8 mouse cellular contexts compared by ENCODE assay signal in the genomic region with DNA sequence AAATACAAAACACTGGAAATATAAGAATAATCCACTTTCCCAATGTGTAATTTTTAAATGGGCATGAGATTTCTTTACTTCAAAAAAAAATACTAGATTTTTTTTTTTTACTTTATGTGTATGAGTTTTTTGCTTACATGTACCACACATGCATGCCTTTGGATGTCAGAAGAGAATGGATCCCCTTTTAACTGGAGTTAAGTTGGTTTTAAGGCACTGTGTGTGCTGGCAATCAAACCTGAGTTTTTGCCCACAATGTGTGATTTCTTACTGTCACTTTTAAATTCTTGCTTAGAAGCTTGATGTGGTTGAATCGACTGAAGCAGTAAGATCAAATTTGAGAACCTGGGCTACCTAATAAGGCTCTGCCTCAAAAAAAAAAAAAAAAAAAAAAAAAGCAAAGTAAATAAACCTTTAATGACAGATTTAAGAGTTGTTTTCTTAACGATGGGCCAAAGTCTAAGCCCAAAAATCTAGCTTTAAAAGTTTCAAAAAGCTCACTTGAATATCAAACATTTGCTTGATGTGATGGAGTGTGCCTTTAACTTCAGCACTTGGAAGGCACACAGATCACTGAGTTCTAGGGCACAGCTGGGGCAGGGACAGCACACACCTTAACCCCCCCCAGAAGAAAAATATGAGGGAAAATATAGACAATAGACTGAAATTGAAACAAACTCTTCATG. TPM values are rescaled to one million over a fixed set of nuclear protein-coding genes. Genes with fewer than 3 reads are reported as not detected.
DNase-seq lines count a peak whose midpoint lies in the region; ATAC-seq and TF ChIP-seq lines count a peak whose summit lies in the region.

No protein-coding gene starts in this region.

- 6% methylated on average over 2 of the region's 2 CpGs for WGBS in kidney, adult 2 months
- WGBS in forebrain, embryonic 15.5 days: 56% methylated on average over 2 of the region's 2 CpGs
- whole genome bisulfite sequencing in liver, embryonic 15.5 days (ENCODE audit: insufficient replicate concordance): 31% methylated on average over 2 of the region's 2 CpGs

- peaks cover 12% of the 10 kb centered on the region for H3K4me1 ChIP-seq in kidney, adult 2 months (ENCODE audit: control insufficient read depth, insufficient read depth, low read length)
- peaks cover 33% of the 10 kb centered on the region for H3K4me1 ChIP-seq in G1E (ENCODE audit: insufficient read depth, low read depth, low read length)
- H3K4me1 ChIP-seq in forebrain, embryonic 15.5 days: peaks cover 39% of the 10 kb centered on the region
- H3K4me1 ChIP-seq in liver, embryonic 15.5 days (replicated peaks): peaks cover 48% of the 10 kb centered on the region

- no peaks in the 10 kb centered on the region for H3K27me3 ChIP-seq in kidney, adult 2 months (replicated peaks; ENCODE audit: control insufficient read depth, insufficient read depth, low read length)
- H3K27me3 ChIP-seq in G1E (ENCODE audit: insufficient read depth, low read length): no peaks in the 10 kb centered on the region
- no peaks in the 10 kb centered on the region for H3K27me3 ChIP-seq in forebrain, embryonic 15.5 days
- H3K27me3 ChIP-seq in liver, embryonic 15.5 days: no peaks in the 10 kb centered on the region

- no peaks in the 10 kb centered on the region for H3K9me3 ChIP-seq in G1E (replicated peaks)
- H3K9me3 ChIP-seq in forebrain, embryonic 15.5 days: no peaks in the 10 kb centered on the region
- no peaks in the 10 kb centered on the region for H3K9me3 ChIP-seq in liver, embryonic 15.5 days (replicated peaks)

- H3K4me3 ChIP-seq in kidney, adult 2 months (ENCODE audit: insufficient read depth, low read depth, low read length): no peak overlapping the region
- H3K4me3 ChIP-seq in G1E (ENCODE audit: low read depth, low read length): peak overlapping the region; percentile 77; the same call in 1 of the 2 replicates
- H3K4me3 ChIP-seq in forebrain, embryonic 15.5 days: no peak overlapping the region
- peak overlapping the region; percentile 100 for H3K4me3 ChIP-seq in liver, embryonic 15.5 days (replicated peaks)

- TF ChIP-seq POLR2A in kidney, adult 2 months (IDR thresholded peaks at IDR 0.05; ENCODE audit: low read depth, low read length): no peak

- peak overlapping the region; percentile 15; the same call in 1 of the 2 replicates for H3K4me2 ChIP-seq in forebrain, embryonic 15.5 days (replicated peaks)
- peak overlapping the region; percentile 95 for H3K4me2 ChIP-seq in liver, embryonic 15.5 days

- H3K9ac ChIP-seq in forebrain, embryonic 15.5 days (replicated peaks): no peak overlapping the region
- no peak overlapping the region for H3K9ac ChIP-seq in liver, embryonic 15.5 days

- DNase-seq in kidney, adult 2 months: peak; percentile 7
- no peak for DNase-seq in kidney, postnatal 25 days
- no peak for DNase-seq in G1E (ENCODE audit: low spot score)
- DNase-seq in thymus, postnatal 36 days: no peak
- DNase-seq in left cerebral cortex, adult 8-10 months (ENCODE audit: low spot score in 2 of 2): no peak
- no peak for DNase-seq in kidney, postnatal 4 days

- no peak for TF ChIP-seq CTCF in kidney, adult 2 months (conservative IDR thresholded peaks at IDR 0.05; ENCODE audit: insufficient read depth, insufficient read length, low read depth, low read length)
- no peak for TF ChIP-seq CTCF in G1E (IDR thresholded peaks at IDR 0.05; ENCODE audit: low read depth, low read length)

- ATAC-seq in G1E (ENCODE audit: extremely low read depth, insufficient number of reproducible peaks, low FRiP score, poor library complexity, severe bottlenecking): no peak
- ATAC-seq in forebrain, embryonic 15.5 days (replicated peaks): no peak
- no peak for ATAC-seq in liver, embryonic 15.5 days (ENCODE audit: insufficient read depth)

- no peak overlapping the region for H3K27ac ChIP-seq in kidney, adult 2 months (ENCODE audit: insufficient read depth, low read depth, low read length)
- H3K27ac ChIP-seq in forebrain, embryonic 15.5 days (replicated peaks): no peak overlapping the region
- no peak overlapping the region for H3K27ac ChIP-seq in liver, embryonic 15.5 days (replicated peaks)

- H3K36me3 ChIP-seq in kidney, adult 2 months (ENCODE audit: control insufficient read depth, insufficient read depth, low read length): no peaks in the 10 kb centered on the region
- H3K36me3 ChIP-seq in G1E (replicated peaks): peaks cover 32% of the 10 kb centered on the region
- no peaks in the 10 kb centered on the region for H3K36me3 ChIP-seq in forebrain, embryonic 15.5 days
- peaks cover 8% of the 10 kb centered on the region; the same call in 1 of the 2 replicates for H3K36me3 ChIP-seq in liver, embryonic 15.5 days (replicated peaks)

RNA-seq across cellular contexts. Expression of a gene that starts 2.9 kb away (rescaled TPM):
- 22.6 and 29.1 TPM in 2 replicates for polyA plus RNA-seq in kidney, adult 2 months (2012; rRNA removed)
- total RNA-seq in G1E (2014; fragmentation: Nextera tagmentation): 415 and 493 TPM in 2 replicates
- total RNA-seq in G1E (2017): 261 and 323 TPM in 2 replicates
- polyA plus RNA-seq in G1E (2012): 101 and 135 TPM in 2 replicates
- 110 and 113 TPM in 2 replicates for polyA plus RNA-seq in forebrain, embryonic 15.5 days (2015; fragmentation: Nextera tagmentation; extraction: Ambion mirVana)
- polyA plus RNA-seq in liver, embryonic 15.5 days (2015; fragmentation: Nextera tagmentation; extraction: Ambion mirVana): 74.9 and 78.5 TPM in 2 replicates
- total RNA-seq in left cerebral cortex, adult 8-10 months (2022): 10 to 100 TPM; 88.6 to 98.3 (median 90.6) TPM

RNA-seq across cellular contexts. Expression of a gene that starts 23.8 kb away (rescaled TPM):
- 12.7 and 17.2 TPM in 2 replicates for polyA plus RNA-seq in kidney, adult 2 months (2012; rRNA removed)
- total RNA-seq in G1E (2014; fragmentation: Nextera tagmentation): 74.6 and 90.0 TPM in 2 replicates
- total RNA-seq in G1E (2017): 26.6 and 29.7 TPM in 2 replicates
- 3.3 and 5.3 TPM in 2 replicates for polyA plus RNA-seq in G1E (2012)
- polyA plus RNA-seq in forebrain, embryonic 15.5 days (2015; fragmentation: Nextera tagmentation; extraction: Ambion mirVana): 41.4 and 42.9 TPM in 2 replicates
- 20.2 and 20.9 TPM in 2 replicates for polyA plus RNA-seq in liver, embryonic 15.5 days (2015; fragmentation: Nextera tagmentation; extraction: Ambion mirVana)
- 10 to 100 TPM; 43.8 to 53.4 (median 48.2) TPM for total RNA-seq in left cerebral cortex, adult 8-10 months (2022)

RNA-seq across cellular contexts. Expression of a gene that starts 31.8 kb away (rescaled TPM):
- 0.08 and 0.13 TPM in 2 replicates for polyA plus RNA-seq in kidney, adult 2 months (2012; rRNA removed)
- total RNA-seq in G1E (2014; fragmentation: Nextera tagmentation): 2.6 and 4.0 TPM in 2 replicates
- 4.4 and 4.6 TPM in 2 replicates for total RNA-seq in G1E (2017)
- polyA plus RNA-seq in G1E (2012): 2.1 and 2.7 TPM in 2 replicates
- polyA plus RNA-seq in forebrain, embryonic 15.5 days (2015; fragmentation: Nextera tagmentation; extraction: Ambion mirVana): 11.7 and 13.5 TPM in 2 replicates
- polyA plus RNA-seq in liver, embryonic 15.5 days (2015; fragmentation: Nextera tagmentation; extraction: Ambion mirVana): 1.2 and 1.3 TPM in 2 replicates
- 10 to 100 TPM; 21.2 to 23.8 (median 22.2) TPM for total RNA-seq in left cerebral cortex, adult 8-10 months (2022)

Comparison
In these comparisons a context has a peak if more than half of its experiments do, and no peak if none do; other contexts are left out.
1. H3K4me3 ChIP-seq: peak in G1E (single experiment) and liver, embryonic 15.5 days (single experiment); none in kidney, adult 2 months (single experiment) and forebrain, embryonic 15.5 days (single experiment).